Mouse (Mus musculus): ENCODE results near the gene Ikzf2. TPM values are rescaled to one million over a fixed set of nuclear protein-coding genes. Genes with fewer than 3 reads are reported as not detected.

Gene Ikzf2
- polyA plus RNA-seq, 1 experiment from 2014 or later = 4.3 TPM

DNA sequence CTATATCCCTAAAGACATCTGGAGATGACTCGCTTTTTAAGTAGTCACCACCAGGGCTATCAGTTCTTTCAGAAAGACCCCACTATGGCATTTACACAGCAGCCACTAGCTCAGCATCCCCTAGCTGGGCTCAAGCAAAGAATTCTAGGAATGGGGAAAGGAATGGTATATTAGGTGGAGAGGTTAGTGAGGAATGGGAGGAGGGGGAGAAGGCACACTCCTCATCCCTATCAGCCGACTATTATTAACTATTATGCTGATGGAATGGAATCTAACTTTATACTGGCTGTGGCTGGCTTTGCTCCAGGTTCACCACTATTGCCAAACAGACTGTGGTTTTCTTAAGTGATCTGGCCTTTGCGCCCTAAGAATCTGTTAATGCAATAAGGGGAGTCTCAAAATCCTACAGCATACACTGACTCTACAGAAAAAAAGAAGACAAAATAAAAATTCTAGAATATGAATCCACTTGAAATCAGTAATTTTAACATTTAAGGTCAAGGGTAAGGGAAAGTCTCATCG lies 75.8 kb downstream of the Ikzf2 start:
- no peaks in the 10 kb centered on the region for H3K27me3 ChIP-seq
- no peak overlapping the region for H3K27ac ChIP-seq
- H3K4me2 ChIP-seq = no peak overlapping the region
- H3K9me3 ChIP-seq = no peaks in the 10 kb centered on the region
- H3K9ac ChIP-seq = no peak overlapping the region
- WGBS = 85% methylated on average over 4 of the region's 4 CpGs
- H3K4me3 ChIP-seq = no peak overlapping the region
- no peak for ATAC-seq (ENCODE audit: low FRiP score)
- 0 out of 2 replicates have a peak, but pooled peaks cover 2% of the 10 kb centered on the region for H3K4me1 ChIP-seq (replicated peaks)
- no peaks in the 10 kb centered on the region for H3K36me3 ChIP-seq

DNA sequence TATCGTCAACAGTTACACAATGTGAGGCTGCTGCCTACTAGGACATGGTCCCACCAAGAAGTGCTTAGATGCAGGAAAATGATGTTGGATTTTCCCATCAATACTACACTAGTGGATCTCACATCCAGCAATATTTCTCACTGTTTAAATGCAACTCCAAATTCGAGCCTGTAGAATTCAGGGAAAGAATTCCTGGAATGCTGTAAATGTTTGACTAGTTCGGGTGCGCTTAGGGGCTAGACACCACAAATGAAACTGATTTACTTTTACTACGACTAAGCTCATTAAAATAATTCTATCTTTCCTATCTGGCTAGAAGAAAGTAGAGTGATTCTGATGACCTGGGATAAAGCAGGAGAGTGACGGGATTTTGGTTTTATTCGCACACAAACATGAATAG lies 76.3 kb downstream of the Ikzf2 start:
- Histone ChIP-seq H3K9ac (no peak overlapping the region), H3K4me1 (replicated peaks) (0 out of 2 replicates have a peak, but pooled peaks cover 2% of the 10 kb centered on the region), H3K27ac (no peak overlapping the region), H3K27me3 (no peaks in the 10 kb centered on the region), H3K9me3 (no peaks in the 10 kb centered on the region), H3K4me3 (no peak overlapping the region), H3K36me3 (no peaks in the 10 kb centered on the region), H3K4me2 (no peak overlapping the region)
- WGBS = 73% methylated on average over 7 of the region's 7 CpGs
- no peak for ATAC-seq (ENCODE audit: low FRiP score)

DNA sequence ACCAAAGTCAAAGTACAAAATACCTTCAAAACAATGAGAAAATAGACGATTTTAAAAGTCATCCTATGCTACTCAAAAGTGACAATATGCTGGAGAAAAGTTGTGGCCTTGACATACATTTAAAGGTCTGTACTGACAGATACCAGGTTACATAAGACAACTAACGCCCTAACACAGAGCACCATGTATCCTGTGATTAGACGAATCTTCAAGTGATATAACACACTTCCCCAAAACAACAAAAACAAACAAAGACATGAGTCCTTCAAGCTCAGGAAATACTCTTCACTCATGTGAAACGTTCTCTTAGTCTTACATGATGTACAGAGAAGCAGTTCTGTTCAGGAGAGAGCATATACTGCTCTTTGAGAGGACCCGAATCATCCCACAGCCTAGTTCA lies 78.2 kb downstream of the Ikzf2 start:
- Histone ChIP-seq H3K4me3 (no peak overlapping the region), H3K4me2 (no peak overlapping the region), H3K9me3 (no peaks in the 10 kb centered on the region), H3K4me1 (replicated peaks) (peaks cover 6% of the 10 kb centered on the region; the same call in 1 of the 2 replicates), H3K27me3 (no peaks in the 10 kb centered on the region), H3K27ac (no peak overlapping the region), H3K9ac (no peak overlapping the region), H3K36me3 (no peaks in the 10 kb centered on the region)
- 89% methylated on average over 5 of the region's 5 CpGs for WGBS
- ATAC-seq (ENCODE audit: low FRiP score) = no peak

DNA sequence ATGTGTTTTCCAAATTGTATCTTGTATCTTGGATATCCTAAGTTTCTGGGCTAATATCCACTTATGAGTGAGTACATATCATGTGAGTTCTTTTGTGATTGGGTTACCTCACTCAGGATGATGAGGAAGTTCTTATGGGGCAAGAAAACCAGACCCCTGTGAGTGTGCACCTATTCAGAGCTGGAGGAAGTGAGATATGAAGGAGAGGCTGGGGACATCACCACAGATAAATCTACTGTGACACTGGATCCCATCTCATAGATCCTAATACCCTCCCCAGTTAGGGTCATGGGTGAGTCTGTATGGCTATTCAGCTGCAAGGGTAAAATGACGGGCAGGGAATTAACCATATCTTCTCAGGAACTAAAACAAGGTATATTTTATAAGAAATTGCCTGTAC lies 80.2 kb downstream of the Ikzf2 start:
- H3K4me1 ChIP-seq (replicated peaks) = peaks cover 9% of the 10 kb centered on the region; the same call in 1 of the 2 replicates
- no peaks in the 10 kb centered on the region for H3K27me3 ChIP-seq
- H3K36me3 ChIP-seq = no peaks in the 10 kb centered on the region
- H3K4me3 ChIP-seq = no peak overlapping the region
- no peaks in the 10 kb centered on the region for H3K9me3 ChIP-seq
- ATAC-seq (ENCODE audit: low FRiP score) = no peak
- no peak overlapping the region for H3K27ac ChIP-seq
- no peak overlapping the region for H3K4me2 ChIP-seq
- WGBS = 88% methylated on average over 1 of the region's 1 CpGs
- H3K9ac ChIP-seq = no peak overlapping the region

DNA sequence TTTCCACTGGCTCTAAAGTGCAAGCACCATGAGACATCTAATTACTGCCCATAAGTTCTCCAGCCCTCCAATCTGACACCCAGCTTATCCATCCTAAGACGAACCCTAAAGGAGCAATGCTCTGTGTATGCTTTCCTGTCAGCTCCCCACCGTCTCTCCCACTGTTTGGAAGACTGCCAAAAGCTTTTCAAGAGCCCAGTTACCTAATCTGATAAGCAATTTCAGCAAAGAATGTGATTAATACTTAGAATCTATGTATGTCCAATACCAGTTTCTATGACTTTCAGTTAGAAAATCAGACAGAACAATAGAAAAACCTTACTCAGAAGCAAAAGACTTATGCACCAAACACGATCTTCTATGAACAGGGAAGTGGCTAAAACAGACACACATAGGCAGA lies 82.8 kb downstream of the Ikzf2 start:
- WGBS = 47% methylated on average over 3 of the region's 3 CpGs
- H3K9ac ChIP-seq = no peak overlapping the region

DNA sequence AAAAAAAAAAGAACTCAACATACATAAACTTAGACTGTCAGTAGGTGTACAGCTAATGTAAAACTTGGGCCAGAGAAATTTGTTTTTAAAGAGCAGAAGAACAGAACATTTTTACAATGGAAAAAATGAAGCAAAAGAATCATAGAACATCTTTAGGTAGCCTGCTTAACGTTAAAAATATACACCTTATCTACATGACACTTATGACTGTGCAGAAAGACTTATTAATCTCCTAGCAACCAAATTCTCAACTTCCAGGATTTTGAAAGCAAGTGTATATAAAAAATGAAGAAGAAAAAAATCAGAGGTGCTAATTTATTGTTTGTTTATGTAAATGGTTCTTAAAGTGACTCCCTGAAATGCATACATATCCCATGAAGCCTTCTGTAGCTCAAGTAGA lies 86.1 kb downstream of the Ikzf2 start:
- H3K4me3 ChIP-seq = no peak overlapping the region
- H3K9me3 ChIP-seq = no peaks in the 10 kb centered on the region
- H3K27me3 ChIP-seq = no peaks in the 10 kb centered on the region
- no peak for ATAC-seq (ENCODE audit: low FRiP score)
- no peak overlapping the region for H3K9ac ChIP-seq
- no peaks in the 10 kb centered on the region for H3K36me3 ChIP-seq
- H3K4me2 ChIP-seq = no peak overlapping the region
- peaks cover 7% of the 10 kb centered on the region; the same call in 1 of the 2 replicates for H3K4me1 ChIP-seq (replicated peaks)
- 81% methylated on average over 1 of the region's 1 CpGs for WGBS
- H3K27ac ChIP-seq = no peak overlapping the region

More for the DNA sequence above, 82.8 kb downstream of the Ikzf2 start:
- H3K9me3 ChIP-seq = no peaks in the 10 kb centered on the region
- no peak overlapping the region for H3K4me3 ChIP-seq
- H3K27ac ChIP-seq = no peak overlapping the region
- peaks cover 9% of the 10 kb centered on the region; the same call in 1 of the 2 replicates for H3K4me1 ChIP-seq (replicated peaks)
- H3K27me3 ChIP-seq = no peaks in the 10 kb centered on the region
- no peak overlapping the region for H3K4me2 ChIP-seq
- ATAC-seq (ENCODE audit: low FRiP score) = no peak
- H3K36me3 ChIP-seq = no peaks in the 10 kb centered on the region

DNA sequence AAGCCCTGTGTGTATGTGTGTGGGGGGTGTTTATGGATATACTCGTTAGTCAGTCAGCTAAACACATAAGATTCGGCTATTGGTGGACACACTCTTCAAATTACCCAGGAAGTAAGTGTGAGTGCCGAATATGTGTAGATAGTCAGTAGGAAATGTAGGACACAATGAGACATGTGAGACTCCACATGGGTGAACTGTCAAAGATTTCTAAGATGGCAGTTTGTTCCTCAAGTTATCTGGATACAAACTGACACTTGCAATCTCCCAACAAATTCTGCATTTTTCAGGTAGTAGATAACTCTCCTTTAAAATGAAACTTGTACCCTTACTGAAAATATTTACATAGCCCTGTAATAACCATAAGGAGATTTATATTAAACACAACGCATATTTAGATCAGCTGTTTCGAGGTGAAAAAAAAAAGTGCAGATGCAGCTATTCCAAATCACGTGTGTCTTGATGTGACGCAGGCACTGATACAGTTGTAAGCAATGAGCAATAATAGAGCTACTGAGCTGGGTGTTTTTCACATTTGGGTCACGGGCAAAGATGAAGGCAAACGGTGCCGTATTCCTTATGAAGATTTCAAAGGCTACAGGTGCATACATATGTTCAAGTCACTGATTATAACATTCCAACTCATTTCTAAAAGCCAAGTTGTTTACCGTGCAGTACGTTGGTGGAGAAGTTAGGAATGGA lies 87.8 kb downstream of the Ikzf2 start:
- Histone ChIP-seq H3K4me3 (no peak overlapping the region), H3K4me2 (no peak overlapping the region), H3K36me3 (no peaks in the 10 kb centered on the region), H3K27ac (no peak overlapping the region), H3K4me1 (replicated peaks) (peaks cover 6% of the 10 kb centered on the region; the same call in 1 of the 2 replicates), H3K9me3 (no peaks in the 10 kb centered on the region), H3K9ac (no peak overlapping the region), H3K27me3 (no peaks in the 10 kb centered on the region)
- WGBS = 93% methylated on average over 12 of the region's 12 CpGs
- no peak for ATAC-seq (ENCODE audit: low FRiP score)

DNA sequence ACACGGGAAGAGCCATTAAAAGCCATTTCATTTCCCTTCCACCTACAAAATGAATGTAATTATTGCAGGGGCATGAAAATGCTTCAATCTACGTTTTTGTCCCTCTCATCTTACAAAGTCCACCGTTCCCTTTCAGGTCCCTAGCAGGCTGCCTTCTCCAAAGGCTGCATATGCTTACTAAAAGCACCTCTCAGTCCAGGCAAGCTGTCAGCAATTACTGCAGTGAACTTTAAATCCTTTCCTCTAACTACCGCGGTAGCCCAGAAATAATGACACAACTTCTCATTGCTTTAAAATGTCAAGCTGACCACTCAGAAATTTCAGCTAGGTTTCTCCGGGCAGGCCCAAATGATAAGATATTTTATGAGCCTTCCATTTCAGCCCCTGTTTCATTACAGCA lies 95.2 kb downstream of the Ikzf2 start:
- no peak overlapping the region for H3K4me3 ChIP-seq
- peaks cover 6% of the 10 kb centered on the region for H3K4me1 ChIP-seq (replicated peaks)
- no peaks in the 10 kb centered on the region for H3K27me3 ChIP-seq
- WGBS = 73% methylated on average over 6 of the region's 6 CpGs
- no peaks in the 10 kb centered on the region for H3K36me3 ChIP-seq
- no peak overlapping the region for H3K9ac ChIP-seq
- ATAC-seq (ENCODE audit: low FRiP score) = no peak
- H3K27ac ChIP-seq = no peak overlapping the region
- H3K9me3 ChIP-seq = no peaks in the 10 kb centered on the region
- H3K4me2 ChIP-seq = no peak overlapping the region

DNA sequence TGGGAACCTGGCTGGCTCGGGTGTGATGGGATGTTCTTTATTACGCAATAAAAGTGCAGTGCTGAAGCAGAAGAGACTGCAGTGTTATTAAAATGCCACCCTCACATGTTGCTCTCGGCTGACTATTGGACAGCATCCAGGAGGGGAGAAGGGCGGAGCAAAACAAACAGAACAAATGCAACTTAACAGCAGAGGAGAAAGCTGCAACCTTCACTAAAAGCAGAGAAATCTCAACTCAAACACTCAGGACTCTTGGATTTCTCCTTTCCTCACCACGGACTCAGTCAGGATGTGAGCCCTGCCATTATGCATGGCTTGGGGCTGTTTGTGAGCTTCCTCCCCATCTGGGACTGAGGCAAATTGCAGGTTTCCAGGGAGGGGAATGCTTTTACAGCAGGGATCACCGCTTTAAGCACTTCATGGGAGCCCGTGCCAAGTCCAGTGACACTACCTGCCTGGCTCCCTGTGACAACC lies 95.7 kb downstream of the Ikzf2 start:
- H3K4me1 ChIP-seq (replicated peaks) = peaks cover 6% of the 10 kb centered on the region
- no peak overlapping the region for H3K27ac ChIP-seq
- WGBS = 61% methylated on average over 7 of the region's 7 CpGs
- H3K9ac ChIP-seq = no peak overlapping the region
- H3K4me2 ChIP-seq = no peak overlapping the region
- no peaks in the 10 kb centered on the region for H3K27me3 ChIP-seq
- H3K4me3 ChIP-seq = no peak overlapping the region
- no peak for ATAC-seq (ENCODE audit: low FRiP score)
- no peaks in the 10 kb centered on the region for H3K9me3 ChIP-seq
- no peaks in the 10 kb centered on the region for H3K36me3 ChIP-seq

DNA sequence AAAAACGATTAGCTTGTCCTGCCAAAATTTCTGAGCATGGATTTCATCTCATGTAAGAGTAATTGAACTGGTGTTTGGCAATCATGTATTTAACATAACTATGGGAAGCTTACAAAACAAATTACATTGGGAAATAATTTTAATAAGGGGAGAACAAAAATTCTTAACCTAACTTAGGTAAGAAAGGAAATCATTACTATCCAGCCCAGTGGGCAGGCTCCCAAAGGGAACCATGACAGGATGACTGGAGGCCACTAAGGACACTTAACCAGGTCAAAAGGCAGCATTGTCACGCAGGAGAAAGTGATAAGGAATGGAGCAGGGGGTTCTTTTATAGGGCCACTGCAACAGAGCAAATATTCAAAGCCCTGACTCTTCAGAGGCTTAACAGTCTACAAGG lies 101.5 kb downstream of the Ikzf2 start:
- no peaks in the 10 kb centered on the region for H3K36me3 ChIP-seq
- H3K9ac ChIP-seq = no peak overlapping the region
- H3K27me3 ChIP-seq = no peaks in the 10 kb centered on the region
- no peaks in the 10 kb centered on the region for H3K9me3 ChIP-seq
- no peaks in the 10 kb centered on the region for H3K4me1 ChIP-seq (replicated peaks)
- no peak overlapping the region for H3K4me3 ChIP-seq
- no peak overlapping the region for H3K4me2 ChIP-seq
- 80% methylated on average over 2 of the region's 2 CpGs for WGBS
- ATAC-seq (ENCODE audit: low FRiP score) = no peak
- no peak overlapping the region for H3K27ac ChIP-seq

DNA sequence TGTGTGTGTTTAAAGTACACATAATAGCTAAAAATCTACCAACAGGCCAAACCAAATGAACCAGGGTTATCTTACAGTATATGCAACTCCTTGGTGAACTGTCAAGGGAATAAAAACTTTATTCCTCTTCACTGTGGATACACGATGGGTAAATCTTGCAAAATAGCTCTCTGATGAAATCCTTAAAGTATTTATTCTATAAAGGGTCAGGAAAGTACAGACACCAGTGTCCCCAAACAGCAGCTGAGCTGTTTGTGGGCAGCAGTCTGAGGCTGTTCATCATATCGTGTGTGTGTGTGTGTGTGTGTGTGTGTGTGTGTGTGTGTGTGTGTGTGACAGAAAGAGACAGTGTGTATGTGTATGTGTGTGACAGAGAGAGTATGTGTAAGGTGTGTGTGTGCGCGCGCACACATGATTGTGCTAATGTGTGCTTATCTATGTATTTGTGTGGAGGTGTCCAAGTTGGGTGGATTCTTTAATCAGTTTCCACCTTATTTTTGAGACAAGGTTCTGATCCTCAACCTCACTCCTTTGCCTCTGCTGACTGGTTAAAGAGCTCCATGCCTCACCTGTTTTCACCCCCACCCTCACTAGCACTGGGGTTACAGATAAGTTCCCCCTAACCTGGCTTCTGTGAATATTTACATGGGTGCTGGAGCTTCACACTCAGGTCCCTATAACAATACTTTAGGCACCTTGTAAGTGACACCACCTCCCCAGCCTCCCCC lies 102.9 kb downstream of the Ikzf2 start:
- Histone ChIP-seq H3K9me3 (no peaks in the 10 kb centered on the region), H3K9ac (no peak overlapping the region), H3K4me3 (no peak overlapping the region), H3K27ac (no peak overlapping the region), H3K27me3 (no peaks in the 10 kb centered on the region), H3K36me3 (no peaks in the 10 kb centered on the region), H3K4me1 (replicated peaks) (no peaks in the 10 kb centered on the region), H3K4me2 (no peak overlapping the region)
- no peak for ATAC-seq (ENCODE audit: low FRiP score)
- WGBS = 93% methylated on average over 5 of the region's 5 CpGs

DNA sequence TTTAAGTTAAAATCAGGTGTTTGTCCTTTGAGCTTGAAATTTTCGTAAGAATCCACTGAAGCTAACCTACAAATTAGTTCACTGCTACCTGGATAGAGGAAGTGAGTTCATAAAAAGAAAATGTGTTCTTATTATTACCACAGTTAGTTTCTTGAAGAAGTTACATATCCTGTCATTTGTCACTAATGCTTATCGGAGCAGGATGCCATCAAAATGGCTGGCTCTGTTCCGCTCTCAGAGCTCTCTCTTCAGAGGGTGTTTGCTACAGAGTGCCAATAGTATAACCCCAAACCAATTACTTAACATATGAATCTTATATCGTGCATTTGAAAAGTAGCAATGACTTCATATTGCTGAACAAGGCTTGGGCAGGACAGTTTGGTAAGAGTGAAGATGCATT lies 108.1 kb downstream of the Ikzf2 start:
- Histone ChIP-seq H3K36me3 (no peaks in the 10 kb centered on the region), H3K27me3 (no peaks in the 10 kb centered on the region)

More for the DNA sequence above, 108.1 kb downstream of the Ikzf2 start:
- Histone ChIP-seq H3K4me3 (no peak overlapping the region), H3K4me2 (no peak overlapping the region), H3K4me1 (replicated peaks) (no peaks in the 10 kb centered on the region), H3K9me3 (no peaks in the 10 kb centered on the region), H3K27ac (no peak overlapping the region), H3K9ac (no peak overlapping the region)
- WGBS = 96% methylated on average over 4 of the region's 4 CpGs
- ATAC-seq (ENCODE audit: low FRiP score) = no peak
